Mouse (Mus musculus): Measurements from ENCODE around the gene Mrln.

Mrln gene

GRCm38 (mm10) chr10:70204505-70205399 lies at the start of gene Mrln:
TSS of gene Mrln (plus strand) at chr10:70204664.
- DNase-seq, result peak; percentile 65

- peak; percentile 50 for DNase-seq
Observed at GRCm38 (mm10) chr10:70156431-70157165, 47.9 kb upstream of the Mrln start.

- DNase-seq, result no peak
Observed at GRCm38 (mm10) chr10:70159651-70160320, 44.7 kb upstream of the Mrln start.

GRCm38 (mm10) chr10:70160811-70161210 lies 43.7 kb upstream of the Mrln start:
- DNase-seq, result no peak

- no peak for DNase-seq
Observed at GRCm38 (mm10) chr10:70161504-70161903, 43.0 kb upstream of the Mrln start.

- no peak for DNase-seq
Observed at GRCm38 (mm10) chr10:70163681-70164080, 40.8 kb upstream of the Mrln start.

GRCm38 (mm10) chr10:70165877-70166276 lies 38.6 kb upstream of the Mrln start:
- DNase-seq, result peak; percentile 43

- DNase-seq, result no peak
Observed at GRCm38 (mm10) chr10:70166427-70166826, 38.0 kb upstream of the Mrln start.

GRCm38 (mm10) chr10:70167625-70168024 lies 36.8 kb upstream of the Mrln start:
- DNase-seq, result no peak

- DNase-seq, result no peak
Observed at GRCm38 (mm10) chr10:70168396-70168795, 36.1 kb upstream of the Mrln start.

GRCm38 (mm10) chr10:70169044-70169443 lies 35.4 kb upstream of the Mrln start:
- DNase-seq, result no peak

- DNase-seq, result peak; percentile 85
Observed at GRCm38 (mm10) chr10:70173314-70173713, 31.1 kb upstream of the Mrln start.

- peak; percentile 84 for DNase-seq
Observed at GRCm38 (mm10) chr10:70174494-70175190, 29.8 kb upstream of the Mrln start.

GRCm38 (mm10) chr10:70180727-70181126 lies 23.7 kb upstream of the Mrln start:
- DNase-seq, result no peak

- peak; percentile 97 for DNase-seq
Observed at GRCm38 (mm10) chr10:70181279-70181972, 23.0 kb upstream of the Mrln start.

- peak; percentile 58 for DNase-seq
Observed at GRCm38 (mm10) chr10:70183210-70184080, 21.0 kb upstream of the Mrln start.

GRCm38 (mm10) chr10:70186136-70186535 lies 18.3 kb upstream of the Mrln start:
- DNase-seq, result peak; percentile 62

- DNase-seq, result peak; percentile 72
Observed at GRCm38 (mm10) chr10:70186586-70186985, 17.9 kb upstream of the Mrln start.

GRCm38 (mm10) chr10:70189864-70190263 lies 14.6 kb upstream of the Mrln start:
- no peak for DNase-seq

GRCm38 (mm10) chr10:70194283-70194682 lies 10.2 kb upstream of the Mrln start:
- DNase-seq, result peak; percentile 51

GRCm38 (mm10) chr10:70195279-70195678 lies 9.2 kb upstream of the Mrln start:
- peak; percentile 73 for DNase-seq

Data from kidney, adult 9 months (tissue).